Mouse (Mus musculus): ENCODE data around the gene Trim71. TPM values are rescaled to one million over a fixed set of nuclear protein-coding genes. Genes with fewer than 3 reads are reported as not detected.
"Not testable (repeated sequence)": the region's sequence is repeated elsewhere in the genome, so short reads cannot be mapped to it uniquely, and the experiment has no call there.

Gene Trim71
- polyA plus RNA-seq, 1 experiment from 2014 or later, result 1.7 TPM

DNA sequence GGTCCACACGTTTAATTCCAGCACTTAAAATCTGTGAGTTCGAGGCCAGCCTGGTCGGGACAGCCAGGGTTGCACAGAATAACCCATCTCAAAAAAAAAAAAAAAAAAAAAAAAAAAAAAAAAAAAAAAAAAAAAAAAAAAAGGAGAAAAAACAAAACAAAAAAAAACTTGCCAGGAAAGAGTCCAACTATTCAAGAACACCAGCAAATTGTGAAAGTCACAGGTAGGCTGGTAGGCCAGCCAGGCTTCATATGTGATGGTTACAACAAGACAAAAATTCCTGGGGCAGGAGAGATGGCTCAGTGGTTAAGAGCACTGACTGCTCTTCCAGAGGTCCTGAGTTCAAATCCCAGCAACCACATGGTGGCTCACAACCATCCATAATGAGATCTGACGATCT lies 43.6 kb downstream of the Trim71 start:
- WGBS (ENCODE audit: insufficient replicate concordance), result 53% methylated on average over 4 of the region's 4 CpGs
- H3K36me3 ChIP-seq; ATAC-seq; H3K27ac ChIP-seq; H3K9me3 ChIP-seq (replicated peaks); H3K27me3 ChIP-seq (replicated peaks); H3K9ac ChIP-seq; H3K4me2 ChIP-seq; H3K4me3 ChIP-seq; H3K4me1 ChIP-seq: not testable (repeated sequence)

DNA sequence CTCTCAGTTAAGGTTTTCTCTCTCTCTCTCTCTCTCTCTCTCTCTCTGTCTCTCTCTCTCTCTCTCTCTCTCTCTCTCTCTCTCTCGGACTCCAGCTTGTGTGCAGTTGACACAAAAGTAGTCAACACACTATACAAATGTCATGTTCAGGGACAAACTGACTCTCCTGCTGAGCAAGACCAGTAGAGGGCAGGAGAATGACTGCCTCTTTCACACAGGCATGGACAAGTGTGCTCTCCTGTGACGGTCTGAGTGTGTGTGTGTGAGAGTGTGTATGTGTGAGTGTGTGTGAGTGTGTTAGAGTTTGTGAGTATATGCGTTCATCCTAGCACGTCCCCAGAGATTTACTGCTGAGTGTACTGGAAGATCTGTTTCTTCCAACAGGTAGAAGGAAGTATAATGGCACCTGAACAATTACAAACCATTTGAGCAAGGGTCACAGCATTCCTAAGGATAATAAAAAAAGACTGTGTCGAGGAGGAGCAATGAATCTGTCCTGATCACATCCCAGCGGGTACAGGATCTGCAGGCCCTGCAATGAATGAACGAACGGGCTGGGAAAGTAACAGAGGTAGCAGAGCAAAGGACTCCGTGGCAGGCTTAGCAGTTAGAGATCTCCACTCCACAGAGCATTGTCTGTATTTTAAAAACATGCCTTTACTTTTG lies 45.2 kb downstream of the Trim71 start:
- 64% methylated on average over 9 of the region's 9 CpGs for WGBS (ENCODE audit: insufficient replicate concordance)
- Histone ChIP-seq H3K4me3 (no peak overlapping the region), H3K9ac (no peak overlapping the region), H3K4me1 (no peaks in the 10 kb centered on the region), H3K27ac (no peak overlapping the region), H3K27me3 (replicated peaks) (no peaks in the 10 kb centered on the region), H3K36me3 (peaks cover 6% of the 10 kb centered on the region), H3K9me3 (replicated peaks) (no peaks in the 10 kb centered on the region), H3K4me2 (no peak overlapping the region)
- no peak for ATAC-seq

- H3K4me1 ChIP-seq, result no peaks in the 10 kb centered on the region
- peaks cover 16% of the 10 kb centered on the region for H3K36me3 ChIP-seq
- no peak overlapping the region for H3K4me2 ChIP-seq
- ATAC-seq, result no peak
- no peak overlapping the region for H3K4me3 ChIP-seq
- peaks cover 9% of the 10 kb centered on the region for H3K9me3 ChIP-seq (replicated peaks)
- H3K27me3 ChIP-seq (replicated peaks), result no peaks in the 10 kb centered on the region
- WGBS (ENCODE audit: insufficient replicate concordance), result 60% methylated on average over 13 of the region's 13 CpGs
- H3K9ac ChIP-seq, result no peak overlapping the region
- no peak overlapping the region for H3K27ac ChIP-seq
Observed at GRCm38 (mm10) chr9:114517924-114518497, 46.2 kb downstream of the Trim71 start.

DNA sequence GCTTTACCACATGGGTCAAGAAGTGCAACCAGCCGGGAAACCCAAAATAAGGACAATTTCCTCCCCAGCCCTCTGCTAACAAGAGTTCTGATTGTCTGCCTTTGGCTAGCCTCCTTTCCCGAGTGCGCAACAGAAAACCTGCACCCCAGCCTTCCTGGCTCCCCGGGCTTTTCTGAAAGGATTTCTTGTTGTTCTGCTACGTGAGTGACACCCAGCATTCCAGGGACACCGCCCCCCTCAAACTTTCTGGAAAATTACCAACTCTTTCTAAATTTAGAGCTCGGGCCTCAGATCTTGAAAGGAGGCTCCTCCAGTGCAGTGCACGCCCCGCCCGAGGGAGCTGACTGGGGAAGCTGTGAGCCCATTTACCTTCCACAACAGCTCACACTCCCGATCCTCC lies 48.8 kb downstream of the Trim71 start, which contains the start of gene C130032M10Rik:
Gene C130032M10Rik (plus strand): TSS at position 334 of the 400 bp plus-strand sequence.
- 73% methylated on average over 11 of the region's 11 CpGs for WGBS (ENCODE audit: insufficient replicate concordance)
- Histone ChIP-seq H3K9me3 (replicated peaks) (peaks cover 15% of the 10 kb centered on the region), H3K4me2 (no peak within 1 kb of the TSS), H3K27me3 (replicated peaks) (no peaks in the 10 kb centered on the region), H3K9ac (no peak within 1 kb of the TSS), H3K4me3 (no peak within 1 kb of the TSS), H3K27ac (no peak within 1 kb of the TSS), H3K4me1 (no peaks in the 10 kb centered on the region), H3K36me3 (peaks cover 24% of the 10 kb centered on the region)
- no peak for ATAC-seq

GRCm38 (mm10) chr9:114512831-114513230 lies 51.3 kb downstream of the Trim71 start:
- Histone ChIP-seq H3K9ac (no peak overlapping the region), H3K27me3 (replicated peaks) (no peaks in the 10 kb centered on the region), H3K4me1 (no peaks in the 10 kb centered on the region), H3K9me3 (replicated peaks) (peaks cover 15% of the 10 kb centered on the region), H3K36me3 (peaks cover 24% of the 10 kb centered on the region), H3K4me3 (no peak overlapping the region), H3K4me2 (no peak overlapping the region), H3K27ac (no peak overlapping the region)
- WGBS (ENCODE audit: insufficient replicate concordance), result 87% methylated on average over 21 of the region's 21 CpGs
- no peak for ATAC-seq

- Histone ChIP-seq H3K4me3 (no peak overlapping the region), H3K9me3 (replicated peaks) (peaks cover 15% of the 10 kb centered on the region), H3K9ac (no peak overlapping the region), H3K27ac (no peak overlapping the region), H3K4me2 (no peak overlapping the region), H3K36me3 (peaks cover 24% of the 10 kb centered on the region), H3K27me3 (replicated peaks) (no peaks in the 10 kb centered on the region), H3K4me1 (no peaks in the 10 kb centered on the region)
- no peak for ATAC-seq
- 68% methylated on average over 9 of the region's 9 CpGs for WGBS (ENCODE audit: insufficient replicate concordance)
Observed at GRCm38 (mm10) chr9:114509785-114510184, 54.4 kb downstream of the Trim71 start.

DNA sequence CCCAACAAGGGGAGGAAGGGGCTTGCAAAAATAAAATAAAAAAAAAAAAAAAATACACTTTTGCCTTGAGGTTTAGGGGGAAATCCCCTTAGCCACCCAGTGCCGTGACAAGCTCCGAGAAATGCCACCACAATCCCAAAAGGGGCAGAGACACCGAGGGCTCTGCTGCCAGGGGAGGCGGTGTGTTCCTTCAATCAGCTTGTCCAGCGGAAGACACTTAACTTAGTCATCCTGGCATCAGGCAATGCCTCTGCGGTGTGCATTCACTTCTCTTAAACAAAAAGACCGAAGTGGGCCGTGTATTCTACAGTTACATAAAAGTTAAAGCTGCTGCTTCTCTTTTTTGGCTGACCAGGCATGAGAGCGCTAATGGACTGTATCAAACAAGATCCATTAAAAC lies 56.7 kb downstream of the Trim71 start:
- Histone ChIP-seq H3K27ac (no peak overlapping the region), H3K4me3 (no peak overlapping the region), H3K4me2 (no peak overlapping the region), H3K9me3 (replicated peaks) (no peaks in the 10 kb centered on the region), H3K4me1 (peaks cover 11% of the 10 kb centered on the region), H3K27me3 (replicated peaks) (no peaks in the 10 kb centered on the region), H3K9ac (no peak overlapping the region), H3K36me3 (peaks cover 3% of the 10 kb centered on the region)
- WGBS (ENCODE audit: insufficient replicate concordance), result 81% methylated on average over 9 of the region's 9 CpGs
- ATAC-seq, result no peak

GRCm38 (mm10) chr9:114506564-114506963 lies 57.6 kb downstream of the Trim71 start:
- 58% methylated on average over 4 of the region's 4 CpGs for WGBS (ENCODE audit: insufficient replicate concordance)
- Histone ChIP-seq H3K27ac (no peak overlapping the region), H3K36me3 (peaks cover 3% of the 10 kb centered on the region; the same call in 1 of the 2 replicates)

GRCm38 (mm10) chr9:114504816-114505215 lies 59.4 kb downstream of the Trim71 start, which contains the start of gene Ccr4:
Gene Ccr4 (minus strand): TSS chr9:114504916.
- Histone ChIP-seq H3K4me2 (no peak within 1 kb of the TSS), H3K9ac (no peak within 1 kb of the TSS), H3K27ac (no peak within 1 kb of the TSS), H3K9me3 (replicated peaks) (no peaks in the 10 kb centered on the region), H3K4me3 (no peak within 1 kb of the TSS), H3K27me3 (replicated peaks) (peaks cover 2% of the 10 kb centered on the region), H3K36me3 (no peaks in the 10 kb centered on the region; the same call in 1 of the 2 replicates), H3K4me1 (peaks cover 31% of the 10 kb centered on the region)
- WGBS (ENCODE audit: insufficient replicate concordance), result 80% methylated on average over 9 of the region's 9 CpGs
- ATAC-seq, result no peak

More at GRCm38 (mm10) chr9:114506564-114506963, 57.6 kb downstream of the Trim71 start:
- Histone ChIP-seq H3K4me2 (no peak overlapping the region), H3K4me1 (peaks cover 18% of the 10 kb centered on the region), H3K9me3 (replicated peaks) (no peaks in the 10 kb centered on the region), H3K27me3 (replicated peaks) (no peaks in the 10 kb centered on the region), H3K9ac (no peak overlapping the region), H3K4me3 (no peak overlapping the region)
- no peak for ATAC-seq

DNA sequence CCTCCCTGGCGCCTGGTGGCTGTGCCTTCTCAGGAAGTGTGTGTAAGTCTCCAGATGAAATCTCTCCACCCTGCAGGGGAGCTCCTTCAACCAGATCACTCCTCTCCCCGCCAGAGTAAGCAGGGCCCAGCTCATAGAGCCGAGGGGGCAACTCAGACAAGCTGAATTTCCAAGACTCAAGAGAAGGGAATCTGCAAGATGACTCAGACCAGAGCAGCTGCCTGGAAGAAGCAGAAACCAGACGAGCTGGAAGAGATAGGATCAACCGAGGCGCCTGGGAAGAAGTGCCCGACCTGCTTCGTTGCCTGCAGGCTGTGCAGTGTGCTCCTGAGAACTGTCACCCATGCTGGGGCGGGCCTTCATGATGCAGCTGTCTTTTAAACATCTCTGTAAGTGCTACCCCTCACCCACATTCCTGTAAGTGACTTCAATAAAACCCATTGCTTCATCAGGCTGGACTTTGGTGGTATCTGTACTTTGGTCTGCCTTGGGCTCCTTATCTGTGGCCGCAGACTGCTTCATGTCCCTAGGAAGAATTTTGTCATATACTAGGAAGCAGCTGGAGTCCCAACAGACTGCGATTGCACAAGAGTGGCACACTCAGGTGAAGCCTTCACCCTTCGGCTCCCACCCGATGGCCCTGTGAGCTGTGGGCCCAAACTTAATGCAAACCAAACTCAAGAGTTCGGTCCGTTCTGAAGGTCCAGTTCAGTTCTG lies 61.3 kb downstream of the Trim71 start:
- H3K4me2 ChIP-seq, result peak overlapping the region; percentile 6
- peak; percentile 45 for ATAC-seq
- H3K9me3 ChIP-seq (replicated peaks), result no peaks in the 10 kb centered on the region
- 0 out of 2 replicates have a peak overlapping the region, but pooled peaks have one; percentile 4 for H3K27ac ChIP-seq
- H3K27me3 ChIP-seq (replicated peaks), result peaks cover 18% of the 10 kb centered on the region
- no peak overlapping the region for H3K9ac ChIP-seq
- peaks cover 36% of the 10 kb centered on the region for H3K4me1 ChIP-seq
- no peaks in the 10 kb centered on the region for H3K36me3 ChIP-seq
- H3K4me3 ChIP-seq, result no peak overlapping the region
- 20% methylated on average over 15 of the region's 15 CpGs for WGBS (ENCODE audit: insufficient replicate concordance)

GRCm38 (mm10) chr9:114501913-114502312 lies 62.3 kb downstream of the Trim71 start:
- no peak overlapping the region for H3K9ac ChIP-seq
- no peak overlapping the region for H3K4me3 ChIP-seq
- peaks cover 18% of the 10 kb centered on the region for H3K27me3 ChIP-seq (replicated peaks)
- no peaks in the 10 kb centered on the region for H3K36me3 ChIP-seq
- no peaks in the 10 kb centered on the region for H3K9me3 ChIP-seq (replicated peaks)
- H3K4me2 ChIP-seq, result peak overlapping the region; percentile 37
- peaks cover 36% of the 10 kb centered on the region for H3K4me1 ChIP-seq
- no peak overlapping the region for H3K27ac ChIP-seq
- no peak; the same call in 1 of the 2 replicates for ATAC-seq
- WGBS (ENCODE audit: insufficient replicate concordance), result 57% methylated on average over 11 of the region's 11 CpGs

DNA sequence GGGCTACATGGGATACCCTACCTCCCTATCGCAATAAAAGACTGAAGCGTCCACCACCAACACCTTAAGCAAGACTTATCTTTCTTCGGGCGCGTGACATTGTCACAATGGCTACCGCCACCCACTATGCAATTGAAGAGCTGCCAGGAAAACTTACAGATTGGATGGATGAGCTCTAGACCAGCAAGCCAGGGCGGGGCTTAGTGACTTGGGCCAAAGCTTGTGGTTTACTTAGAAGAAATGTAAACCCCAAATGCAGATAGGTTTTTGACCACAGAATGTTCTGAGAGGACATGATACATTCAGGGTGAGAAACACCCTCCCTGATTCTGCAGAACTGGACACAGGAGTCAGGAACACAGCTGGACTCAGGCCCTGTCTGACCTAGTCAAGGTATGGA lies 63.1 kb downstream of the Trim71 start:
- no peak for ATAC-seq
- Histone ChIP-seq H3K9ac (no peak overlapping the region), H3K27me3 (replicated peaks) (peaks cover 18% of the 10 kb centered on the region), H3K9me3 (replicated peaks) (no peaks in the 10 kb centered on the region), H3K4me1 (peaks cover 36% of the 10 kb centered on the region), H3K4me3 (no peak overlapping the region), H3K27ac (no peak overlapping the region), H3K4me2 (no peak overlapping the region), H3K36me3 (no peaks in the 10 kb centered on the region)
- WGBS (ENCODE audit: insufficient replicate concordance), result 28% methylated on average over 7 of the region's 7 CpGs
